Mouse (Mus musculus) liver, adult 2 months (tissue): ENCODE measurements around the gene Ubap1. TPM values are rescaled to one million over a fixed set of nuclear protein-coding genes. Genes with fewer than 3 reads are reported as not detected.

Source experiments
- DNase-seq: peaks from one replicate; pipeline ENCODE4 v3.0.0-alpha.2; 2011; ENCODE audit warnings: low read depth, low spot score; ENCODE audit errors: extremely low read depth
- H3K27ac ChIP-seq: fragments of 200-500 bp; replicated peaks from 2 replicates; pipeline ENCODE4 v1.5.1; 2012; ENCODE audit warnings: low read depth, mild to moderate bottlenecking, control low read depth, inconsistent platforms, low read length; ENCODE audit not compliant: insufficient read depth
- H3K27me3 ChIP-seq: fragments of 200-500 bp; 2 replicates; pipeline ENCODE4 v1.6.1; 2012; ENCODE audit warnings: mild to moderate bottlenecking, moderate library complexity, low read length, inconsistent platforms; ENCODE audit not compliant: control insufficient read depth, insufficient read depth
- H3K36me3 ChIP-seq: fragments of 200-500 bp; 2 replicates; pipeline ENCODE4 v1.6.1; 2012; ENCODE audit warnings: low read length, inconsistent platforms; ENCODE audit not compliant: control insufficient read depth, insufficient read depth
- H3K4me1 ChIP-seq: fragments of 200-500 bp; 2 replicates; pipeline ENCODE4 v1.6.1; 2011; ENCODE audit warnings: low read length; ENCODE audit not compliant: control insufficient read depth, insufficient read depth
- H3K4me3 ChIP-seq: fragments of 200-500 bp; 2 replicates; pipeline ENCODE4 v1.5.1; 2011; ENCODE audit warnings: low read depth, mild to moderate bottlenecking, control low read depth, low read length, moderate library complexity; ENCODE audit not compliant: insufficient read depth
- H3K79me2 ChIP-seq: fragments of 200-500 bp; 2 replicates; pipeline ENCODE4 v1.6.1; 2012; ENCODE audit warnings: inconsistent platforms, mild to moderate bottlenecking, low read length, moderate library complexity; ENCODE audit not compliant: control insufficient read depth, insufficient read depth
- H3K9ac ChIP-seq: fragments of 200-500 bp; 2 replicates; pipeline ENCODE4 v1.6.1; 2012; ENCODE audit warnings: low read depth, mild to moderate bottlenecking, control low read depth, inconsistent platforms, low read length
- CTCF ChIP-seq: fragments of 200-500 bp; IDR thresholded peaks from 2 replicates; pipeline ENCODE4 v1.5.1; 2011; ENCODE audit warnings: low read depth, low read length, control low read depth
- POLR2A ChIP-seq: fragments of 200-500 bp; IDR thresholded peaks from 2 replicates; pipeline ENCODE4 v1.6.1; 2011; ENCODE audit warnings: low read length, control low read depth; ENCODE audit not compliant: insufficient read depth; ENCODE audit errors: extremely low read depth
- WGBS: fragments of 180-500 bp; shearing (Covaris S2); methylation state at CpG from one replicate; pipeline ENCODE4 v1.1.7; 2018; 5-methylcytosine and 5-hydroxymethylcytosine counted together
- polyA plus RNA-seq: library from polyadenylated mRNA; depleted of rRNA; stranded (reverse); fragments of >200 nt; gene quantifications from 2 replicates; pipeline ENCODE4 v1.2.3, GENCODE M21; 2012
- total RNA-seq: library from RNA; depleted of rRNA; stranded (reverse); fragments of >200 nt; gene quantifications from 2 replicates; pipeline ENCODE4 v1.2.3, GENCODE M21; 2014

Ubap1 gene
- total and polyA plus RNA-seq, 2 experiments: 15.5 to 45.0 TPM

- H3K27ac ChIP-seq: no peak overlapping the region
- TF ChIP-seq POLR2A: no peak
- peak; percentile 89 for TF ChIP-seq CTCF
- 28% methylated on average over 3 of the region's 3 CpGs for WGBS
- no peaks in the 10 kb centered on the region for H3K4me1 ChIP-seq
- H3K27me3 ChIP-seq: no peaks in the 10 kb centered on the region
- H3K4me3 ChIP-seq: no peak overlapping the region
- H3K9ac ChIP-seq: no peak overlapping the region
- DNase-seq: peak; percentile 57
- H3K36me3 ChIP-seq: peaks cover 22% of the 10 kb centered on the region
- no peaks in the 10 kb centered on the region for H3K79me2 ChIP-seq
Measured at GRCm38 (mm10) chr4:41390122-41390521, 41.3 kb downstream of the Ubap1 start.

- 90% methylated on average over 2 of the region's 2 CpGs for WGBS
- H3K27me3 ChIP-seq: no peaks in the 10 kb centered on the region
- no peak overlapping the region for H3K27ac ChIP-seq
- TF ChIP-seq CTCF (no peak), POLR2A (no peak)
- no peak overlapping the region for H3K4me3 ChIP-seq
- H3K9ac ChIP-seq: no peak overlapping the region
- H3K79me2 ChIP-seq: no peaks in the 10 kb centered on the region
- no peak for DNase-seq
- H3K4me1 ChIP-seq: no peaks in the 10 kb centered on the region
- peaks cover 18% of the 10 kb centered on the region for H3K36me3 ChIP-seq
Measured at GRCm38 (mm10) chr4:41391015-41391414, 42.2 kb downstream of the Ubap1 start.

- 87% methylated on average over 9 of the region's 9 CpGs for WGBS
- no peaks in the 10 kb centered on the region for H3K27me3 ChIP-seq
- TF ChIP-seq CTCF: no peak
- TF ChIP-seq POLR2A: no peak
- H3K4me3 ChIP-seq: no peak overlapping the region
- DNase-seq: no peak
- no peak overlapping the region for H3K9ac ChIP-seq
- H3K36me3 ChIP-seq: peaks cover 5% of the 10 kb centered on the region
- no peaks in the 10 kb centered on the region for H3K4me1 ChIP-seq
- no peak overlapping the region for H3K27ac ChIP-seq
- no peaks in the 10 kb centered on the region for H3K79me2 ChIP-seq
Measured at GRCm38 (mm10) chr4:41394651-41395050, 45.9 kb downstream of the Ubap1 start.

GRCm38 (mm10) chr4:41398353-41398752 lies 49.6 kb downstream of the Ubap1 start:
- H3K27ac ChIP-seq: no peak overlapping the region
- H3K79me2 ChIP-seq: no peaks in the 10 kb centered on the region
- no peak overlapping the region for H3K4me3 ChIP-seq
- no peak overlapping the region for H3K9ac ChIP-seq
- no peak for TF ChIP-seq POLR2A
- TF ChIP-seq CTCF: no peak
- no peaks in the 10 kb centered on the region for H3K27me3 ChIP-seq
- WGBS: 93% methylated on average over 6 of the region's 6 CpGs
- H3K36me3 ChIP-seq: no peaks in the 10 kb centered on the region
- H3K4me1 ChIP-seq: no peaks in the 10 kb centered on the region
- DNase-seq: no peak

- Histone ChIP-seq H3K27ac (no peak overlapping the region), H3K4me3 (no peak overlapping the region), H3K9ac (no peak overlapping the region), H3K79me2 (no peaks in the 10 kb centered on the region), H3K27me3 (no peaks in the 10 kb centered on the region), H3K36me3 (no peaks in the 10 kb centered on the region; the same call in 1 of the 2 replicates), H3K4me1 (no peaks in the 10 kb centered on the region)
- 61% methylated on average over 5 of the region's 5 CpGs for WGBS
- TF ChIP-seq CTCF (no peak), POLR2A (no peak)
- DNase-seq: no peak
Measured at GRCm38 (mm10) chr4:41399904-41400303, 51.1 kb downstream of the Ubap1 start.

GRCm38 (mm10) chr4:41401167-41401566 lies 52.4 kb downstream of the Ubap1 start:
- H3K36me3 ChIP-seq: no peaks in the 10 kb centered on the region; the same call in 1 of the 2 replicates
- no peak for TF ChIP-seq POLR2A
- TF ChIP-seq CTCF: no peak
- H3K27ac ChIP-seq: no peak overlapping the region

More at GRCm38 (mm10) chr4:41401167-41401566, 52.4 kb downstream of the Ubap1 start:
- no peak overlapping the region for H3K9ac ChIP-seq
- DNase-seq: no peak
- H3K27me3 ChIP-seq: no peaks in the 10 kb centered on the region
- no peak overlapping the region for H3K4me3 ChIP-seq
- no peaks in the 10 kb centered on the region for H3K4me1 ChIP-seq
- no peaks in the 10 kb centered on the region for H3K79me2 ChIP-seq
